Mouse (Mus musculus) urinary bladder, postnatal 14 days (tissue): ENCODE results near the gene Hoxa13.

Experiments used
- DNase-seq: peaks from one replicate; pipeline ENCODE4 v3.0.0; 2021; ENCODE audit warnings: low spot score

Gene Hoxa13

DNA sequence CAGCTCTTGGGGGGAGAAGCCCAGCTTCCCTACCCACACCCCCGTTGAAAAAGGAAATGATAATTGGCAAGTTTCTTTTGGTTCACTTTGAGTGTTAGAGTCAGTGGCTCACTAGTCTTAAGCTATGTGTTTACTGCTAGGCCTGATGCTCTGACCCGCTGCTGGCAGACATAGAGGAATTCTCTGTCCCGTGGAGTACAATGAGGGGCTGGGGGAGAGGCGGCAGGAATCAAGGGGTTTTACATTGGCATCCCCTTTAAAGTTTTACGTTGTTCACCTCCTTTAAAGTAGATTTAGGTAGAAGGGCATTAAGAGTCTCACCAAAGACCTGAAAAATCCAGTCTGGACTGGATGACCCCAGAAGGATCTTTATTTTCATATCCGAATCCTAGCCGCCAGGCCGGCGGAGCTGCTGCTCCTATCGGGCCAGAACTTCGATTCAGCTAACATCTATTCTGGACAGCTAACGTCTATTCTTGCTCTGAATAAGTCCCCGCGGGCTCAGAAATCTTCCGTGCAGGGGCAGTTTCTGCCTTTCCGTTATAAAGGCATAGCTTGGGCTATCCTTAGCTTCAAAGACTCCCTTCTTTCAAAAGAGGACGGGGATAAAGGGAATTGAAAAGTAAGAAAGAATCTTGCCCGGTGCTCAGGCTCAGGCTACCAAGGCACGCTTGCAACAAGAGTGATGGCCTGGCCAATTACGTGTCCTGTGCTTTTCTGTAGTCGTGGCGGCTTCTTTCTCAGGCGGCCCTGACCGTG lies 8.5 kb downstream of the Hoxa13 start:
- DNase-seq, result peak; percentile 35

DNA sequence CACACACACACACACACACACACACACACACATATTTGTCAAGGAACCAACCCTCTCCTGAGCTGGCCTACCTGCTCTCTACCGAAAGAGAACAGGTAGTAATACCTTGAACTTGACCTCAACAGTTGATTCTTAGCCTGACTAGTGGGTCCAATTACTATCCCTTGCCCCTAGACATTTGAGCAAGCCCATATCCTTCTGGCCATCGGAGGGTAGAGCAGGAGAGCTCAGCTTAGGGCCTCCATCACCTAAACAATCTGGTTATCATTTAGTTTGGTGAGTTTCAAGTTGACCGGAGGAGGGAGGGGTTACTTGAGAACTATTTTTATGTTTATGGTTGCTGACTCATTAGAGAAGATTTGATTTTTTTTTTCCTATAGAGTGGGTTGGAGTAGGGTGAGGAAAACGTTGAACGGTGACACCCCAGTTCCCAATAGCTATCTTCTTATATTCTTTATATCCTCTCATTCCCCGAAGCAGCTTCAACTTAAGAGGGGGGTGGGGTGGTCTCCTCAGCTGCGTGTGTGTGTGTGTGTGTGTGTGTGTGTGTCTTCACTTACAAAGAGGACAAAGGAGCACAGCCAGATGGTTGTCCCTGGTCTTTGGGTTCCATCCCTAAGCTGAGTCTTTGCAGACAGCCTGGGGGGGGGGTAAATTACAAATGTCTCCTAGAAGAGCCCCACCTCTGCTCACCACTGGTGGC lies 9.4 kb downstream of the Hoxa13 start:
- no peak for DNase-seq

DNA sequence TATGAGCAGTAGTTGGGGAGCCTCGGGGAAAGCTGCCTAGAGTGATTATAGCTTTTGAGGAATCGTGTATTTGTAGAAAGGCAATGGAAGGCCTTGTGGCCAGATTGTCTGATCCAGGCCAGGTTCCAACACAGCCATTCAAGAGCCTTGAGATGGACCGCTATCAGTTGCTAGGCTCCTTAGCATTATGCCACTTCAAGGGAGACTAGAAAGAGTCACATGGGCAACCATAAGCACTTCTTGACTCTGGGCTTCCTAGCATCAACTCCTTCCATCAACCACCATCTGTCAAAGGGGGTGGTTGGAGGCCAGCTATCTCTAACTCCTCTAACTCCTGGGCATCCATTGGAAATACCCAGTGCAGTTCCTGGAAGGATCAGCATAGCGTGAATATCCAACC lies 10.9 kb downstream of the Hoxa13 start:
- no peak for DNase-seq

DNA sequence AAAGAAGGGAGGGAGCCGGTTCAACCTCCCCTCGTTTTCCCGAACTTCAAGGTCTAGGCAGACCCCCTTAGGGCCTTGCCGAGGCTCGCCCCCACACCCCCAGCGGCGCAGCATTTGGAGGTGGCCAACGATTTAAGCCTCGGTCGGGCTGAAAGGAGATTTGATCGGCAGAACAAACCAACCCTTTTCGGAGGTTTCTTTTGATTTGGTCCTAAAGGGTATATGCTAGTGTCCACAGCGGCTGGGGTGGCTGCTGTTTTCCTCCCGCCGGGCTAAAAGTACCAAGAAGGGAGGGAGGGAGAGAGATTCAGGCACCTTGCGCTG lies 11.3 kb downstream of the Hoxa13 start:
- no peak for DNase-seq

DNA sequence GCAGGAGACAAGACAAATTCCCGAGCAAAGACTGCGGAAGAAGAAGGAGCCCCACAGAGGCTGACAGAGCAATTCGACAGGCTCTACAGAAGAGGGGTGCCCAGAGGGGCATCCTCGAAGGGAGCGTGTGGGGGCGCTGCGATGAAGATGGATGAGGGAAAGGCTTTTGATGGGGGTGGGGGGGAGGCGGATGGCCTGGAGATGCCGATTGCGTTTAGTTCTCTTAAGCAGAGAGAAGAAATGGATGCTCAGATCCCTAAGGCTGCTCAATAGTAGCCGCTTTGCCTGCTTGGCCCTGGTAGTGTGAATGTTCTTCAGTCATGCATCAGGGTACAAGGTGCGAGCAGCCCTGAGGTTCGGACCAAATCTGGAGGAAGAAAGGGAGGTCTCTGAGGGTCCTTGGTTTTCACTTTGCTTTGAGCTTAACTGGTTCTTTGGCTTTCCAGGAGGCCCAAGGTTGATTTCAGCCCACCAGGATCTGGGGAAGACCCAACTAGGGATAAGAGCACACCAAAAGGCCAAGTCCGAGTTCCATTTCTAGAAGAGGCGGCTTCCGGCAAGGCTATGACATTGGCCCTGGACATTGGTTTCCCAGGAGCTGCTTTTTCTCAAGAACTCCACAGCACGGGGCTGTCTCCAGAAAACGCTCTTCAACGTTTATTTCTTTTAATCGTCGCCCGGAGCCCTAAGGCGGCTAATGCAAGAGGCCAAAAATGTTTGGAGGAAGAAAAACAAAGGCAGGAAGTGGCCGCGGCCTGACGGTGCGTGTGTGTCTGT lies 11.9 kb downstream of the Hoxa13 start:
- peak; percentile 51 for DNase-seq

DNA sequence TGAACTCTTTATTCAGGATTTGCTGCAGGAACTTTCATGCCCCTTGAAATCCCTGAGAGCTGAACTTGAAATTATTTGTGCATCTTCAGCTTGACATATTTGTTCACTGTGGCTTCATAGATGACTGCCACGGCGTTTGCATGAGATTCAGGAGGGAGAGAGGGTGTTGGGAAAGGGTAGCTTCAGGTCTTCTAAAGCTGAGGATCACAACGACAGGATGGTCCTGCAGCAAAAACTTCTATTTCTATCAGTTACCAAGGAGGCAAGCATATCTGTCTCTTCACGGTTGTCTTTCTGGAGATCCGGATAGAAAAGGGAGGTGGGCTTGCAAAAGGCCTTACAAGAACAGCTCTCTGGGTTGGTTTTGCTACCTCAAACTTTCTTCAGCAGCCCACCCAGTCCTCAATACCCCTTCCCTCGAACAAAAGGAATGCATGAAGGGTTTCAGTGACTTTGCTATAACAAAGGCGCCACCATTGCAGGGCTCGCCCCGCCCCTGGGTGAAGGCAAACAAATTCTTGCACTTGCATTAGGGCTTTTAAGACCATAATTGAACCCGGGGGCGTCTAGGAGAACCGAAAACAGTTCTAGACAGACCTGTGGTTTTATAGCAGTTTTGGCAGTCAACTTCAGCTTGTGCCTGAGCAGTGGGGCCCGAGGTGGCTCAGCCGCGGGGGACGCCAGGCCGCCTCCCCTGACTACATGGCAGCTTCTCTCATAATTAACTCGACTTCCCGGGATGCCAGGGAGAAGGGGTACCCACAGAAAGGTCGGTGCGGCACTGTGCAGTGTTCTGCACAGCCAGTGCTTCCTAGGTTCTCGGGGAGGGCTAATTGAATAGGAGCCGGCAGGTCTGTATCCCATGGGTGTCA lies 12.7 kb downstream of the Hoxa13 start:
- DNase-seq, result peak; percentile 50

DNA sequence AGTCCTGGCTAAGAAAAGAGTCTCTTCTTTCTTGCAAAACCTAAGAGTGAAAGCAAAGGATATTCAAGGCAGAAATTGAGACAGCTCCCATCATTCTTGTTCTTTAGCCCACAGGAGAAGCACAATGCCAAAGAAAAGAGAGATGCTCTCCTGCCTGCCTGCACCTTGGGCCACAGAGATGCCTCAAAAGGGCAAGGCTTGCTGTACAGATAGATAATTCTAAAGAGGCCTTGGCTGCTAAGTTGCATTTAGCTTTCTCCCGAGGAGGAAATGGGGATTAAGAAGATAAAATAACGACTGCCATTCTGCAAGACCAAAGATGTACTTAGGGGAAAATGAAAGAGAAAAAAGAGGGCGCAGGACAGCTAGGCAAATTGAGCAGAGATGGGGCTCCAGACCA lies 13.8 kb downstream of the Hoxa13 start:
- DNase-seq, result no peak

DNA sequence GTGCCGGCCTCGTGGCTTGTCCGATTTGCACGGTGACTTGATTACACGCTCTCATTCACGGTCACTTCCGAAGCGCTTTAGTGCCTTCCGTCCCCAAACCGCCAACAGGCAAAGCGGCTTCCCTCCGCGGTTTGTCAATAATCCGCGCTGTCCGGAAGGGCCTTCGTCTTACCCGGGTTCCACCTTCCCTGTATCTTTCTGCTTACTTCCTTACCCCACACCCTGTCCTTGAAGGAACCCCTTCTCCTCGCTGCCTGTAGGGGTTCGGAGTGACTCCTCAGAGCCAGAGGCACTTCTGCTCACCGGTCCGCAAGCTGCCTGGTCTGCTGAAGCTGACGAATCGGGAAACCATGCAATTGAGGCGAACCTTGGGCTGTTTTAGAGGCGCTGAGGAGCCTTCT lies 14.3 kb downstream of the Hoxa13 start:
- DNase-seq, result peak; percentile 39

DNA sequence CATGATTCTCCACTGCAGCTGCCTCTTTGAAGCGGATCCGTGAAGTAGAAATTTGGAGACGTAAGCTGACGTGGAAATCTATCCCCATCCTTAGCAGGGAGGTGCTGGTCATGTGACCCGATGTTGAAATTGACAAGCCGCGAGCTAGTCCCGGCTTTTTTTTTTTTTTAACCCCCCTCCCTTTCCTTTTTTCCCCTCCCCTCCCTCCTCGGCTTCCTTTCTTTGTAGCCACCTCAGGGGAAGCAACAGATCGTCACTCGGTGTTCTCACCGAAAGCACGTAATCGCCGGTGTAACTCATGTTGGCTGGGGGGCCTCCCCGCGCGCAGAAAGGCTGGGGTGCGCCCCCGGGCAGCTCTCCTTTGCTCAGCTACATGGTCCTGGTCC lies 14.9 kb downstream of the Hoxa13 start, which contains the start of gene Hoxa11:
Gene Hoxa11 (minus strand): TSS at position 54 of the 386 bp plus-strand sequence.
- DNase-seq, result peak; percentile 78

DNA sequence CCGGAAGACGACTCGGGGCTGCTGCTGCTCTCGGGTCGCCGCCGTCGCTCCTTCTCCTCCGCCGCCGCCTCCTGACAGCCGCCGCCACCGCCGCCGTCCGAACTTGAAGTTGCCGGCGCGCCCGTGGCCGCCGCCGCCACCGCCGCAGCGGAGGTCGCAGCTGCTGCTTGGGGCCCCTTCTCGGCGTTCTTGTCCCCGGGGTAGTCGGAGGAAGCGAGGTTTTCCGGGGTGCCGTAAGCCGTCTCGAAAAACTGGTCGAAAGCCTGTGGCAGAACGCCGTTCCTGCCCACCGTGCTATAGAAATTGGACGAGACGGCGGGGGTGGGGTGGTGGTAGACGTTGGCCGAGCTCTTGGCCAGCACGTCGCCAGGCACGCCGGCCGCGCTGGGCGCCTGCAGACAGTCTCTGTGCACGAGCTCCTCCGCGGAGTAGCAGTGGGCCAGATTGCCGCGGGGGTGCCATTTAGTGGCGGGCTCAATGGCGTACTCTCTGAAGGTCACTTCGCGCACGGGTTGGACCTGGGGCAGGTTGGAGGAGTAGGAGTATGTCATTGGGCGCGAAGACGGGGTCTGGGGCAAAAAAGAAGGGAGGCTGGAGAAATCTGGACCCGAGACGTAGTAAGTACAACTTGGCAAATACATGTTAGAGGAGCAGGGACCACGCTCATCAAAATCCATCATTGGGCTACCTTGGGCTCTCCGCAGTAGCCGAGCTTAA lies 15.5 kb downstream of the Hoxa13 start:
- peak; percentile 55 for DNase-seq

DNA sequence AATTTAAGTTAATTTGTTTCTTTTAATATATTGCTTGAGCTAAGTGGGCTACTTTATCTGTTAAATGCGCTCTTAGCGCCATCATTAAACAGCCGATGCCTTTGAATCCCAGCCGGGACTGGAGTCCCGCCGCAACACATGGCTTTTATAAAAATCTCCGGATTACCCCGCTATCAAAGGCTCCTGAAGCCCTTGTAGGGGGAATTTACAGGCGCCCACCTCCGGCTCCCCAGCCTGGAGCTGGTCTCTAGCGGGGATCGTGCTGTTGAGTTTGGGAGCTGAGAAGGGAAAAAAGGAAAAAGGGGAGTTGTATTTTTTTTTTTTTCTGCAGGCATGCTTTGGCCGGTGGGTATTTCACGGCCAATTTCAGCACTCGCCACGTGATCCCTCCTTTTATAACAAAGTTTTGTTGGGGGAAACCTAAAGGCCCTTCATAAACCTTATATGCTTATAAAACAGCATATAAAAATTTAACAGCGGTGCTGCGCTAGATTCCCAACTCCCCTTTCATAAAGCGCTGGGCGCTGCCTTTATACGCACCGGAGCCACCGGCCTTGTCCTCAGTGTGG lies 16.1 kb downstream of the Hoxa13 start:
- DNase-seq, result no peak

DNA sequence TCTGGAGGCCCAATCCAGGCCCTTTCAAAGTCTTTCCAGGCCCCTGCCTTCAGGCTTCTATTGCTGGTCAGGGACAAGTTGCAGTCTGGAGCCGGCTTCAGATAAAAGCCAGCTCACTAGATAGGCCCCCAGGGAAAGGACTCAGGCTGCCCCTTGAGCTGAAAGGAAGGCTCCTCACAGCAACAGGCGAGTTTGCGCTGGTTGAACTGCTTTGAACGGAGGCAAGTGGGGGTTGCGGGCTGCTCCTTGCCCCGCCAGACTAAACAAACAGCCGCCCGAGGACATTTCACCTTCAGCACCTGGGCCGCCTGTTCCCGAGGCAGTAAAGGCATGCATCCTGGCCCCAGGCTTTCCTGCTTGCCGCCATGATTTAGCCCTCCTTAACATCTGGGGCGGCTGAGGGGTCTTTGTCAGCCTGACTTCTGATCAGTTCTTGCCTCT lies 17.0 kb downstream of the Hoxa13 start:
- no peak for DNase-seq

DNA sequence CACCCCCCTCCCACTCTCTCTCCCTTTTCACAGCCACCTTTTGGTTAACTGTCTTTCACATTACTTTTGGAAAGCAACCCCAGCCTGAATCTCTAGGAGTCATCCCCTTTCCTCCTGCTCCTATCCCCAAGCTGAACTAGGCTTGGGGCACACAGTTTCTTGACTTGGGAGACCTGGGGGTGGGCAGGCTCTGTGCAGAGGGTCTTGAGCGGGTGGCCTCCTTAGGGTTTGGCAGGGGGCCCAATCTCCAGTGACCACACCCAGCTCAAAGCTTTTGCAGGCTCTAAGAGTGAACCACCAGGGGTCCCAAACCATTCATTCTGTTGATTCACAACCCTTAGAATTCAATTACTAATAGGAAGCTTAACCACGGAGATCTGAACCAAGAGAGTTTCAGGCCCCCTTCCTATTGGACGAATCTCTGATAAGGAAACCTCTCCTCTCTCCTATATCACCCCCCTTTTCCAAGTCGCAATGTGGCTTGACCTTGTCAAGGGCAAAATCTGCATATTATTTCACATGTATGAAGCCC lies 17.8 kb downstream of the Hoxa13 start:
- DNase-seq, result peak; percentile 23

DNA sequence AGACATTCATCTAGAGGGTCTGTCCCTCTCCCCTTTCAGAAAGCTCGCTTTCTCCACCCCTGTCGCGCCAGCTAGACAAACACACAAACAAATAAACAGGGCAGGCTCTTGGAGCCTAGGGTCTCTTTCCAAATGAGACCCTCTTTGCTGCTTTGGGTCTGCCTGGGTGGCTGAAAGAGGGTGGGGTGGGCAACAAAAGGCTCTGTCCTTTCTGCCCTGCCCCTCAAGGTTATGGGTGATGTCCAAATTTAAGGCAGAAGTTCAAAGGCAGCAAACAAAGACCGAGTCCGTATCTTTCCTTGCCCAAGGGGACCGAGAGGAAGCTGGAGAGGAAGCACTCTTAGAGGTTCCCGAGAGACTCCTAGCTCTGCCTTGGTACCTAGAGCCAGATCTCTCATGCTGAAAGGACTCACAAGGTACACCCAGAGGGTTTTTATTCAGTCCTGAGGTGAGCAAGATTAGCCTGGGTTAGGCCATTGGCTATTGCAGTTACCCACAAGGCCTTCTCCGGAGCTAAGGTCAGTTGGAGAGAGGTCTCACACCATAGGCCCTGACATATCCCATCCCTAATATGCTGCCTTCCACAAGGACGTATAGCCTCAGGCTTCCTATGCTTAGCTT lies 19.6 kb downstream of the Hoxa13 start:
- DNase-seq, result peak; percentile 5

DNA sequence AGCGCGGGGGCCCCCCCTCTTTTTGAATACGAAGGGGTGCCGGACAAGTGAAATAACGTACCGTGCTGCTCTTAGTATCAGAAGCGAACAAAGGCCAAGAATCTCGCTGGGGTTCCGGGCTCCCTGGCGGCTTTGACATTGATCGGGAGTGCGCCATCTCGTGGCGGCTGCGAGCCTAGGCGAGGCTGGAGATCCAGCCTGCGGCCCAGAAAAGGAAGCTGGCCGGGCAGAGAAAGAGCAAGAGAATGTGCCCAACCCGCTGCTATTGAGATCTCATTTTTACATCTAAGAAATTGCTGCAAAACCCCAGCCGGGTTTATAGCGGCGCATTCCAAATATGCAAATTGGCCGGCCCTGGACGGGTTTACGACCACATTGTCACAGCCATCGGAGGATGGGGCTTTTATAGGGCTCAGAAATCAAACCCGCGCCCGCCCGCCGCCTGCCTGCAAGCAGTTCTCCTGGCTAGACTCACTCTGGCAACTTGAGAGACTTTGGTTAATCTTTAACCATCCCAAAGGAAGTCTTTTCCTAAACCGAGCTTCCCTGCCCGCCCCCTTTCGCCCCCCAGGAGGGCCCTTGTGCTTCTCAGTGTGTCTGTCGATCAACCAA lies 20.2 kb downstream of the Hoxa13 start, which contains the start of gene Hoxa10:
Gene Hoxa10 (minus strand): TSS at position 466 of the 612 bp plus-strand sequence.
- DNase-seq, result peak; percentile 94

DNA sequence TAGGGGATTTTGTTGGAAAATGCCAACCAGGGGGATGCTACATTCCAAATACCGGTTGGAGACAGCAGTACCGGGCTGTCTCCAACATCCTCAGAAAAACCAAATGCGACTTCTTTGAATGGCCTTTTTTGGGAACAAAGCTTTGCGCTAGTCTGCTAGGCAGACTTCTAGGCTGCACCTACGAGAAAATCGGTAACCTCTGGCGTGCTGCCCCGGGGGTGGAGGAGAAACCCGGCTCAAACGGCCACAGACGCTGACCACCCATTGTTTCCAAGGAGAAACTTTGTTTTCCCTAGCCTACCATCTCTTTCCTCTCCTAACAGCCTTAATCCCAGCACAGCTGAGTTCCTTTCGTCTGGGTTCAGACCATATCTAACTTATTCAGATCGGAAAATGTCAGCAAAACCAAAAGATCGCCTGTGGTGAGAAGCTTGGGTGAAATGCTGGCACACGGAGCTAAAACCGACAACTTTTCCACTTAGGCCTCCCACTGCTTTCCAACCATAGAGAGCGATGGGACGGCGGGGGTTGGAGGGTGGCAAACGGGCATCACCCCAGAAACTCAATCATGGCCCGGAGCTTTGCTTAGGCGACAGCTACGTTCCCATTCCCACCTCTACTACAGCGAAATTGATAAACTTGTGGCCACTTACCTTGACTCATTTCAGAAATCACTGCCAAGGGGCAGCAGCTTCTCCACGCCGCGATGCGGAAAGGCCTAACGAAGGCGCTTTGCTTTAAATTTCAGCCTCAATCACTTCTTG lies 20.9 kb downstream of the Hoxa13 start:
- DNase-seq, result peak; percentile 46

DNA sequence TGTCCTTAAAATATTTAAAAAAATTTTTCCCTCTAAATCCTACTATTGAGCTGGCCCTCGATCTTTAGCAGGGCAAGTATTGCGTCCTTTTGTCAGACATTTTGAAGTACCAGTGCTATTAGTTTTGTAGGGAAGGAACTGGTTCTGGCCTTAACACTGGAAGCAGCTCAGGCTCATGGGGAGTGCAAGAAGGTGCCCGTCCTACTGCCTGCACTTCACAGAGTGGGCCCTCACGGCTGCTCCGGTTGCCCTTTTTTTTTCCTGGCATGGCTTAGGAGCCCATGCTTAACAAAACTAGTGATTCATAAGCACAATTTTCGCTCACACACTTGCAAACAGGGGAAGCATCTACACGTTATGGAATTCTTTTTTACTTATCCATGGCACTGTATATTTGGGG lies 21.7 kb downstream of the Hoxa13 start:
- peak; percentile 12 for DNase-seq

DNA sequence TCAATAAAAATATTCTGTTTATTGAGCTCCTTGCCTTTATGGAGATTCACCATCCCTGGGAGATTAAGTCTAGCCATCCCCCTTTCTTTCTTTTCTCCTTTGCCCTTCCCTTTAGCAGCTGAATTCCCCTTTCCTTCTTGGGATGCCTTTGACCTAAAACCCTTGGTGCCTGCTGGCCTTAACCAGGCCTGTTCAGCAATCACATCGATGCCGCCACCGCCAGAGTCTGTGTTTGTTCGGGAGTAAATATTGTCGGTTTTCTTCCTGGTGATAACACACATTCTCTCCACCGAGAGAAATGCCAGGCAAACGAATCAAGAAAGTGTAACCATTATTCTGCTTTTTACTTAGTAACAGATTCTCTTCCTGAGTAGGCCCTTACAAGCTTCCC lies 22.5 kb downstream of the Hoxa13 start:
- peak; percentile 30 for DNase-seq
